Mouse (Mus musculus): ENCODE results near the gene Pgm1. TPM values are rescaled to one million over a fixed set of nuclear protein-coding genes. Genes with fewer than 3 reads are reported as not detected.

Gene Pgm1
- polyA plus RNA-seq, 1 experiment from 2014 or later: 30.8 TPM

DNA sequence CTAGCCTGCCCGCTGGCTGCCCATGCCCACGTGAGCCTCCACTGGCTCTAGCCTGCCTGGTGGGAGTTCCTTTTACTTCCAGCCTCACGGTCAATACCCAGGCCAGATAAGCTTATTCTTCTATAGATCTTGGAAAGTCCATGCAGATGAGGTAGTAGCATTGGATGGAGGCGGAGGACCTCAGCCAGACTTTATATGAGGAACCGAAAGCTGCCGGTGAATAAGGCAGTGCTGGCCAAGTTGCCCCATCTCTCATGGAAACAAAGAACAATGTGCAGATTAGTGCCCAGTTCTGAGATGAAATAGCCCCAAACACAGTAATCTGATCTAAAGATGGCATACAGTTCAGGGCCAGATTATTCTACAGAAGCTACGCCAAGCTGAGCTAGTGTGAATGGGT, 103.4 kb downstream of the Pgm1 start:
- Histone ChIP-seq H3K27me3 (no peaks in the 10 kb centered on the region), H3K9me3 (replicated peaks) (no peaks in the 10 kb centered on the region), H3K4me2 (no peak overlapping the region), H3K9ac (no peak overlapping the region), H3K36me3 (ENCODE audit: poor library complexity, severe bottlenecking) (no peaks in the 10 kb centered on the region), H3K4me1 (no peaks in the 10 kb centered on the region), H3K27ac (no peak overlapping the region), H3K4me3 (no peak overlapping the region)
- WGBS: 90% methylated on average over 7 of the region's 7 CpGs
- ATAC-seq: no peak

DNA sequence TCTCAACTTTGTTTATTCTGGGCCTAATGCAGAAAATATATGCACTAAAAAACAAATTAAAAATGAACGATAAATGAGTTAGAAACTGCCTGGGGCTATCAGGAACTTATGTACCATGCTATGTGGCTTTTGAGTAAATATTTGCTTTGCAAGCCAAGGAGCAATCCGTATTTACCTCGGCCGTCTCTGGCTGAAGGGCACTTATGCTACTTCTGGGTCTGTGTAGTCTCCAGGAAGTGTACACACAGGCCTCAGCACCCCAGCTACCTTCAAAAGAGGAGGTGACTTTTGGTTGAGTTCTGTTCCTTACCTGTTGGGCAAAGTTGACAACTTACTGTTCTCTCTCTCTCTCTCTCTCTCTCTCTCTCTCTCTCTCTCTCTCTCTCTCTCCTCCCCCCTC, 104.7 kb downstream of the Pgm1 start:
- Histone ChIP-seq H3K4me3 (no peak overlapping the region), H3K4me1 (no peaks in the 10 kb centered on the region), H3K9ac (no peak overlapping the region), H3K36me3 (ENCODE audit: poor library complexity, severe bottlenecking) (no peaks in the 10 kb centered on the region), H3K4me2 (no peak overlapping the region), H3K27me3 (no peaks in the 10 kb centered on the region), H3K9me3 (replicated peaks) (no peaks in the 10 kb centered on the region), H3K27ac (no peak overlapping the region)
- no peak for ATAC-seq
- WGBS: 92% methylated on average over 4 of the region's 4 CpGs

DNA sequence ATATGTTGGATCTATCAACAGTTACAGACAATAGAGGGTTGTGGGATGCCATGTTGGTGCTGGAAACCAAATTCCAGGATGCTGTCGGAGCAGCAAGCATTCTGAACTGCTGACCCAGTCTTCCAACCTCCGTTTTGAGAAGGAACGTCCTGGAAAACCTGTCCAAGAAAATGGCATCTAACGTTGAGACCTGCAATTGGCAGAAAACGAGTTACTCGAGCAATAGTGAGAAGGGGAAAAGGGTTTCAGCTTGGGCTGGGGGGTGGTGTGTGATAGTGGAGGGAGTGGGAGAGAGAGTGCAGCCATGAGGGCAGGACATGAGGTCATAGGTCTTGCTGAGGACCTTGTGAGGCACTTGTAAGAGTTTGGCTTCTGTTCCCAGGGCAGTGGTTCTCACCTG, 105.8 kb downstream of the Pgm1 start:
- WGBS: 83% methylated on average over 6 of the region's 6 CpGs
- no peaks in the 10 kb centered on the region for H3K36me3 ChIP-seq (ENCODE audit: poor library complexity, severe bottlenecking)
- H3K9ac ChIP-seq: no peak overlapping the region
- no peak for ATAC-seq
- no peaks in the 10 kb centered on the region for H3K27me3 ChIP-seq
- H3K4me2 ChIP-seq: no peak overlapping the region
- no peak overlapping the region for H3K4me3 ChIP-seq
- no peaks in the 10 kb centered on the region for H3K9me3 ChIP-seq (replicated peaks)
- H3K27ac ChIP-seq: no peak overlapping the region
- no peaks in the 10 kb centered on the region for H3K4me1 ChIP-seq

DNA sequence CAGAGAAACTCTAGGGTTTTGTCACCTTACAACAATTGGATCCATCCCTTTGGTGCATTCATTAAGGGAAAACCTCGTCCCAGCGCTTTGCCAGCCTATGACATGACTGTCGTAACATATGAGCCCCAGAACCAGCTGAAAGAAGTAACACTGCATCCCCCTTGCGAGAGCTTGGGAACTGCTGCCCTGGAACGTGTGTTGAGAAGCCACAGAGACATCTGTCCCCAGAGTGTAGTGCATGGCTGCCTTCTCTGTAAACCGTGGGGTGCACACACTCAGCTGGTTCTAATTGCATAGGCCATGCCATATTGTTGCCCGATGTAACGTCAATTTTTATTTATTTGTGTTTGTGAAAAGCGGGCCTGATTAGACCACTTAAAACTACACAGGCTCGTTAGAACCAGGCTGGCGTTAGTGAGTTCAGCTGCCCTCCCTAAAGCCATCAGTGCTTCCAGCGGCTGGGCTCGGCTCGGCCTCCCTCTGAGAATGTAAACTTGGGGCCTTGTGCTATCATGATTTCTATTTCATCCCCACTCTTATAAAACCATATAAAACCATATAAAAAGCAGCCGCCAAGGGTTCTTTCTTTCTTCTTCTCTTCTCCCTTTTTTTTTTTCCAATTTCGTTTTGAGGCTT, 106.8 kb downstream of the Pgm1 start:
- Histone ChIP-seq H3K4me3 (no peak overlapping the region), H3K9me3 (replicated peaks) (no peaks in the 10 kb centered on the region), H3K4me1 (no peaks in the 10 kb centered on the region), H3K36me3 (ENCODE audit: poor library complexity, severe bottlenecking) (no peaks in the 10 kb centered on the region), H3K4me2 (no peak overlapping the region), H3K9ac (no peak overlapping the region), H3K27ac (no peak overlapping the region), H3K27me3 (no peaks in the 10 kb centered on the region)
- no peak for ATAC-seq
- 43% methylated on average over 16 of the region's 16 CpGs for WGBS

Other genes starting within 250 kb of the Pgm1 start
- gene Alg6, start 213.8 kb upstream of the Pgm1 start, polyA plus RNA-seq (2015; fragmentation: Nextera tagmentation; extraction: Ambion mirVana): 11.3 and 11.6 TPM in 2 replicates
- gene Efcab7, start 100.2 kb upstream of the Pgm1 start, polyA plus RNA-seq (2015; fragmentation: Nextera tagmentation; extraction: Ambion mirVana): 22.3 and 28.5 TPM in 2 replicates
- 35.4 and 44.1 TPM in 2 replicates for gene Itgb3bp, start 399 bp downstream of the Pgm1 start, polyA plus RNA-seq (2015; fragmentation: Nextera tagmentation; extraction: Ambion mirVana)
- gene Ror1, start 166.4 kb downstream of the Pgm1 start, polyA plus RNA-seq (2015; fragmentation: Nextera tagmentation; extraction: Ambion mirVana): 0.76 and 0.84 TPM in 2 replicates